Mouse (Mus musculus): ENCODE results near the gene Sdsl.

DNA sequence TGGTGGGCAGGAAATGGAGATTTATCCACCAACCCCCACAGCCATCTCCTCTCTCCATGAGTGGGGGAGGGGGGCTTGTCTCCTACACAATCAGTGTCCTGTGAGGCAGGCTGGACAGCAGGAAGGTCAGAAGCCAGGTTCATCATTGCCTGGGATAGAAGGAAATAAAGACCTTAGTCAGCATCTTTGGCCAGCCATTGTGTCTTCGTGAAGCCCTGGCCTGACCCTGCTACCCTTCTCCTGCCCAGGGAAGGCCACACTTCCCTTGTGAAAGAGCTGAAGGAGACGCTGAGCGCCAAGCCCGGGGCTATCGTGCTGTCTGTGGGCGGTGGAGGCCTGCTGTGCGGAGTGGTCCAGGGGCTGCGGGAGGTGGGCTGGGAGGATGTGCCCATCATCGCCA is 8.6 kb upstream of the Sdsl start:
- TF ChIP-seq CTCF (IDR thresholded peaks at IDR 0.05; ENCODE audit: low read depth, low read length) (no peak), POLR2A (IDR thresholded peaks at IDR 0.05; ENCODE audit: borderline replicate concordance, low read depth, low read length) (no peak)

Data from bone marrow macrophage, adult 2 months (primary cell).